Mouse (Mus musculus) MEL (cell line): ENCODE measurements around the gene Ppp4r2.

Experiments
- CTCF ChIP-seq, 3 experiments: IDR thresholded peaks in 2 of 3; conservative IDR thresholded peaks in 1 of 3; 2 replicates each; pipeline ENCODE4 v1.5.1; 2011 to 2012; ENCODE audit warnings: low read length in 3 of 3, low read depth in 2 of 3, mild to moderate bottlenecking in 2 of 3, improper control_type of control experiment in 1 of 3, inconsistent platforms in 1 of 3, mixed read lengths in 1 of 3, moderate library complexity in 1 of 3; ENCODE audit not compliant: control insufficient read depth in 1 of 3, insufficient read depth in 1 of 3, poor library complexity in 1 of 3, severe bottlenecking in 1 of 3
- E2F4 ChIP-seq: IDR thresholded peaks from 2 replicates; pipeline ENCODE4 v1.6.1; 2011; ENCODE audit warnings: low read depth, low read length, improper control_type of control experiment, borderline replicate concordance
- EP300 ChIP-seq, 2 experiments: IDR thresholded peaks; 2 replicates each; pipeline ENCODE4 v1.6.1; 2011; ENCODE audit warnings: improper control_type of control experiment in 2 of 2, low read length in 2 of 2, low read depth in 1 of 2, mild to moderate bottlenecking in 1 of 2
- ETS1 ChIP-seq: IDR thresholded peaks from 2 replicates; pipeline ENCODE4 v1.6.1; 2012; ENCODE audit warnings: low read depth, mild to moderate bottlenecking, inconsistent platforms, low read length, improper control_type of control experiment, moderate library complexity
- GATA1 ChIP-seq: IDR thresholded peaks from 2 replicates; pipeline ENCODE4 v1.6.1; 2011; ENCODE audit warnings: low read depth, low read length, improper control_type of control experiment
- MAX ChIP-seq: IDR thresholded peaks from 2 replicates; pipeline ENCODE4 v1.6.1; 2011; ENCODE audit warnings: low read length, improper control_type of control experiment
- MYC ChIP-seq: IDR thresholded peaks from 2 replicates; pipeline ENCODE4 v1.6.1; 2011; ENCODE audit warnings: low read depth, mild to moderate bottlenecking, low read length, improper control_type of control experiment, moderate library complexity
- POLR2A ChIP-seq, 2 experiments: IDR thresholded peaks; 2 replicates each; pipeline ENCODE4 v1.6.1; 2011 to 2012; ENCODE audit warnings: low read length in 2 of 2, mild to moderate bottlenecking in 2 of 2, control low read depth in 1 of 2, improper control_type of control experiment in 1 of 2, low read depth in 1 of 2, moderate library complexity in 1 of 2; ENCODE audit not compliant: control insufficient read depth in 1 of 2, insufficient read depth in 1 of 2, poor library complexity in 1 of 2
- POLR2AphosphoS2 ChIP-seq: IDR thresholded peaks from 2 replicates; pipeline ENCODE4 v1.6.1; 2011; ENCODE audit warnings: low read length, improper control_type of control experiment
- TAL1 ChIP-seq: IDR thresholded peaks from 2 replicates; pipeline ENCODE4 v1.6.1; 2012; ENCODE audit warnings: mild to moderate bottlenecking, inconsistent platforms, low read length, moderate library complexity, mixed read lengths
- USF2 ChIP-seq, 2 experiments: IDR thresholded peaks; 2 replicates each; pipeline ENCODE4 v1.6.1; 2011 to 2012; ENCODE audit warnings: improper control_type of control experiment in 2 of 2, low read length in 2 of 2, borderline replicate concordance in 1 of 2, inconsistent platforms in 1 of 2, low read depth in 1 of 2, mild to moderate bottlenecking in 1 of 2; ENCODE audit not compliant: insufficient read depth in 1 of 2
- ZC3H11A ChIP-seq: IDR thresholded peaks from 2 replicates; pipeline ENCODE4 v1.6.1; 2012; ENCODE audit warnings: low read depth, mild to moderate bottlenecking, inconsistent platforms, low read length, improper control_type of control experiment

DNA sequence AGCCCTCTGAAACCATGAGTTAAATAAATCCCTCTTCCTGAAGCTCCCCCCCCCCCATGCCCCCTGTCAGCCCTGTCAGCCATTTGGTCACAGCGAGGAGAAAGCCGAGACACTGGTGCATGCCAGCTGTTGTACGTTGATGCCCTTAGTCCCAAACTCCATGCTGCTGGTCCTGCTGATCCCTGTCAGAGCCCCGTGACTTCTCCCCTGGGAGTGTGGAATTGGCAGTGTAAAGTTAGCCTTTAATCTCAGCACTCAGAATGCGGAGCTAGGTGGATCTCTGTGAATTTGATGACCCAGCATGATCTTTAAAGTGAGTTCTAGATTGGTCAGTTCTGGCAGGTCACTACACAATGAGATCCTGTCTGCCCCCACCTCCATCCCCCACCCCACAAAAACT is 3.7 kb upstream of the Ppp4r2 start:
- TF ChIP-seq MYC (no peak), TAL1 (no peak), MAX (no peak), POLR2AphosphoS2 (no peak), GATA1 (no peak), E2F4 (no peak), CTCF (IDR thresholded peaks at IDR 0.05 in 2 of 3, conservative IDR thresholded peaks at IDR 0.05 in 1 of 3; ENCODE audit: control insufficient read depth in 1 of 3, insufficient read depth in 1 of 3, low read depth in 2 of 3, low read length in 3 of 3, poor library complexity in 1 of 3, severe bottlenecking in 1 of 3) (no peak), POLR2A (IDR thresholded peaks at IDR 0.05; ENCODE audit: control insufficient read depth in 1 of 2, insufficient read depth in 1 of 2, low read depth in 1 of 2, low read length in 2 of 2, poor library complexity in 1 of 2) (no peak), EP300 (IDR thresholded peaks at IDR 0.05; ENCODE audit: low read depth in 1 of 2, low read length in 2 of 2) (no peak), ETS1 (no peak), ZC3H11A (no peak), USF2 (IDR thresholded peaks at IDR 0.05; ENCODE audit: borderline replicate concordance in 1 of 2, insufficient read depth in 1 of 2, low read depth in 1 of 2, low read length in 2 of 2) (no peak)
